Mouse (Mus musculus) limb, embryonic 11.5 days (tissue): Measurements from ENCODE around the gene Gm11213. TPM values are rescaled to one million over a fixed set of nuclear protein-coding genes. Genes with fewer than 3 reads are reported as not detected.
A peak's percentile ranks its signal among the peaks of the same experiment; 100 is the strongest.

Experiments used
- ATAC-seq: fragments of 200-750 bp; cut with Nextera tagmentation; 2 replicates; pipeline ENCODE4 v1.8.0; 2017; ENCODE audit warnings: low read depth; ENCODE audit not compliant: insufficient number of reproducible peaks, low FRiP score, low TSS enrichment
- DNase-seq: peaks from one replicate; pipeline ENCODE4 v3.0.0-alpha.2; 2015; ENCODE audit warnings: low spot score
- H3K27ac ChIP-seq: fragments of 300-500 bp; sonication (generic); replicated peaks from 2 replicates; pipeline ENCODE4 v1.5.1; 2014; ENCODE audit warnings: low read depth, mild to moderate bottlenecking, low read length
- H3K27me3 ChIP-seq: fragments of 300-500 bp; sonication (generic); 2 replicates; pipeline ENCODE4 v1.6.1; 2014; ENCODE audit warnings: mild to moderate bottlenecking, low read length, mixed read lengths; ENCODE audit not compliant: control insufficient read depth, insufficient read depth
- H3K36me3 ChIP-seq: fragments of 300-500 bp; sonication (generic); 2 replicates; pipeline ENCODE4 v1.6.1; 2014; ENCODE audit warnings: mild to moderate bottlenecking, low read length, moderate library complexity, mixed read lengths; ENCODE audit not compliant: control insufficient read depth, insufficient read depth
- H3K4me1 ChIP-seq: fragments of 300-500 bp; sonication (generic); 2 replicates; pipeline ENCODE4 v1.6.1; 2014; ENCODE audit warnings: low read length, mixed read lengths; ENCODE audit not compliant: control insufficient read depth, insufficient read depth
- H3K4me2 ChIP-seq: fragments of 300-500 bp; sonication (generic); 2 replicates; pipeline ENCODE4 v1.6.1; 2014; ENCODE audit warnings: low read depth, mild to moderate bottlenecking, moderate library complexity; ENCODE audit not compliant: severe bottlenecking
- H3K4me3 ChIP-seq: fragments of 300-500 bp; sonication (generic); 2 replicates; pipeline ENCODE4 v1.5.1; 2014; ENCODE audit warnings: low read depth, low read length
- H3K9ac ChIP-seq: fragments of 300-500 bp; sonication (generic); 2 replicates; pipeline ENCODE4 v1.6.1; 2014; ENCODE audit warnings: mild to moderate bottlenecking, low read length
- H3K9me3 ChIP-seq: fragments of 300-500 bp; sonication (generic); 2 replicates; pipeline ENCODE4 v1.6.1; 2016; ENCODE audit warnings: low read length; ENCODE audit not compliant: control insufficient read depth
- WGBS: fragments of 180-500 bp; shearing (Covaris S2); extraction: QIAGEN DNeasy Blood & Tissue Kit; methylation state at CpG from one replicate; pipeline ENCODE4 v1.1.7; 2014; 5-methylcytosine and 5-hydroxymethylcytosine counted together
- polyA plus RNA-seq: library from polyadenylated mRNA; unstranded; fragments of >200 nt; fragmentation: Nextera tagmentation; extraction: Ambion mirVana; gene quantifications from 2 replicates; pipeline ENCODE4 v1.2.1, GENCODE M21; 2014

The Gm11213 gene
- polyA plus RNA-seq, 1 experiment from 2014 or later = not detected

GRCm38 (mm10) chr4:63572621-63573020 lies 32.4 kb downstream of the Gm11213 start:
- H3K27me3 ChIP-seq = no peaks in the 10 kb centered on the region
- ATAC-seq (no peak), DNase-seq (no peak)
- no peak overlapping the region for H3K4me2 ChIP-seq
- H3K4me3 ChIP-seq = no peak overlapping the region
- H3K4me1 ChIP-seq = peaks cover 2% of the 10 kb centered on the region; the same call in 1 of the 2 replicates
- H3K36me3 ChIP-seq = peaks cover 1% of the 10 kb centered on the region; the same call in 1 of the 2 replicates
- H3K9me3 ChIP-seq = peaks cover 3% of the 10 kb centered on the region; the same call in 1 of the 2 replicates
- no peak overlapping the region for H3K27ac ChIP-seq
- no peak overlapping the region for H3K9ac ChIP-seq
- WGBS = 92% methylated on average over 5 of the region's 5 CpGs

GRCm38 (mm10) chr4:63570208-63570781 lies 34.8 kb downstream of the Gm11213 start:
- Histone ChIP-seq H3K27me3 (no peaks in the 10 kb centered on the region), H3K36me3 (no peaks in the 10 kb centered on the region; the same call in 1 of the 2 replicates), H3K4me2 (no peak overlapping the region), H3K27ac (peak overlapping the region; percentile 9; the same call in 1 of the 2 replicates), H3K4me3 (no peak overlapping the region), H3K4me1 (peaks cover 2% of the 10 kb centered on the region; the same call in 1 of the 2 replicates), H3K9ac (no peak overlapping the region), H3K9me3 (no peaks in the 10 kb centered on the region)
- no peak for DNase-seq
- WGBS = 44% methylated on average over 7 of the region's 7 CpGs
- ATAC-seq = no peak

GRCm38 (mm10) chr4:63569322-63569721 lies 35.7 kb downstream of the Gm11213 start:
- Histone ChIP-seq H3K9me3 (no peaks in the 10 kb centered on the region), H3K27me3 (no peaks in the 10 kb centered on the region), H3K4me3 (no peak overlapping the region), H3K27ac (no peak overlapping the region), H3K4me2 (no peak overlapping the region), H3K9ac (no peak overlapping the region), H3K4me1 (peaks cover 2% of the 10 kb centered on the region; the same call in 1 of the 2 replicates), H3K36me3 (no peaks in the 10 kb centered on the region; the same call in 1 of the 2 replicates)
- WGBS = 84% methylated on average over 8 of the region's 8 CpGs
- no peak for ATAC-seq
- no peak for DNase-seq

GRCm38 (mm10) chr4:63567712-63568390 lies 37.2 kb downstream of the Gm11213 start:
- WGBS = 94% methylated on average over 10 of the region's 10 CpGs
- H3K36me3 ChIP-seq = no peaks in the 10 kb centered on the region; the same call in 1 of the 2 replicates

GRCm38 (mm10) chr4:63562742-63563141 lies 42.3 kb downstream of the Gm11213 start:
- Histone ChIP-seq H3K27ac (no peak overlapping the region), H3K4me2 (no peak overlapping the region), H3K4me3 (no peak overlapping the region), H3K9ac (no peak overlapping the region), H3K27me3 (no peaks in the 10 kb centered on the region), H3K9me3 (no peaks in the 10 kb centered on the region), H3K36me3 (no peaks in the 10 kb centered on the region; the same call in 1 of the 2 replicates), H3K4me1 (peaks cover 15% of the 10 kb centered on the region)
- DNase-seq = no peak
- ATAC-seq = no peak
- WGBS = 89% methylated on average over 4 of the region's 4 CpGs

More at GRCm38 (mm10) chr4:63567712-63568390, 37.2 kb downstream of the Gm11213 start:
- H3K27ac ChIP-seq = no peak overlapping the region
- H3K27me3 ChIP-seq = no peaks in the 10 kb centered on the region
- 0 out of 2 replicates have a peak, but pooled peaks have one; percentile 8 for ATAC-seq
- no peak overlapping the region for H3K9ac ChIP-seq
- DNase-seq = no peak
- peaks cover 2% of the 10 kb centered on the region; the same call in 1 of the 2 replicates for H3K4me1 ChIP-seq
- no peak overlapping the region for H3K4me3 ChIP-seq
- H3K4me2 ChIP-seq = no peak overlapping the region
- no peaks in the 10 kb centered on the region for H3K9me3 ChIP-seq

GRCm38 (mm10) chr4:63561861-63562675 lies 43.0 kb downstream of the Gm11213 start:
- H3K4me1 ChIP-seq = peaks cover 20% of the 10 kb centered on the region
- no peaks in the 10 kb centered on the region; the same call in 1 of the 2 replicates for H3K36me3 ChIP-seq
- no peak overlapping the region for H3K4me3 ChIP-seq
- H3K9ac ChIP-seq = no peak overlapping the region
- no peaks in the 10 kb centered on the region for H3K9me3 ChIP-seq
- H3K27ac ChIP-seq = no peak overlapping the region
- no peak overlapping the region for H3K4me2 ChIP-seq
- H3K27me3 ChIP-seq = no peaks in the 10 kb centered on the region
- WGBS = 81% methylated on average over 7 of the region's 7 CpGs
- ATAC-seq = no peak
- DNase-seq = no peak

- Histone ChIP-seq H3K4me2 (no peak overlapping the region; the same call in 1 of the 2 replicates), H3K4me1 (peaks cover 20% of the 10 kb centered on the region), H3K4me3 (no peak overlapping the region), H3K9me3 (no peaks in the 10 kb centered on the region), H3K27ac (no peak overlapping the region), H3K9ac (no peak overlapping the region), H3K27me3 (no peaks in the 10 kb centered on the region), H3K36me3 (no peaks in the 10 kb centered on the region; the same call in 1 of the 2 replicates)
- ATAC-seq = no peak
- 80% methylated on average over 8 of the region's 8 CpGs for WGBS
- no peak for DNase-seq
These were observed 45.0 kb downstream of the Gm11213 start for GRCm38 (mm10) chr4:63560079-63560478.

- H3K36me3 ChIP-seq = no peaks in the 10 kb centered on the region; the same call in 1 of the 2 replicates
- H3K4me1 ChIP-seq = peaks cover 20% of the 10 kb centered on the region
- H3K9ac ChIP-seq = peak overlapping the region; percentile 83; the same call in 1 of the 2 replicates
- no peaks in the 10 kb centered on the region for H3K27me3 ChIP-seq
- 44% methylated on average over 9 of the region's 9 CpGs for WGBS
- peak; percentile 40 for DNase-seq
- H3K27ac ChIP-seq = no peak overlapping the region
- peak overlapping the region; percentile 45 for H3K4me3 ChIP-seq
- ATAC-seq = no peak
- H3K9me3 ChIP-seq = no peaks in the 10 kb centered on the region
- H3K4me2 ChIP-seq = peak overlapping the region; percentile 53
These were observed 45.8 kb downstream of the Gm11213 start for GRCm38 (mm10) chr4:63559127-63559697.
